Mouse (Mus musculus): ENCODE measurements around the gene Hist3h2a.
A peak's percentile ranks its signal among the peaks of the same experiment; 100 is the strongest.

Hist3h2a gene

DNA sequence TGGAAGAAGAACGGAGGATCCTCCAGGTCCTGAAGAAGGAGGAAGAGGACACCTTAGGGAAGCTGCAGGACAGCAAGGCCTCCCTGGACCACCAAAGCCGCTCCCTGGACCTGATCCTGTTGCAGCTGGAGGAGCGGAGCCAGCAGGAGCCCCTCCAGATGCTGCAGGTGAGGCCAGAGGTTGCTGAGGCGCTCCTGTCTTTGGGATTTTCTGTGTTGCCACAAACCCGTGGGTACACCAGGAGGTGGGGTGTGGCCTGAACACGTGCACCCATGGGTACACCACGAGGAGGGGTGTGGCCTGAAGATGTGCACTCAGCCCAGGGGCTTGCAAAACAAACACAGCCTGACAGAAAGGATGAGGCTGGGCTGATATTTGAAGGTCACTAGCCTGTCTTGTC, 14.1 kb downstream of the Hist3h2a start:
- DNase-seq (ENCODE audit: low spot score in 2 of 2) = no peak

DNA sequence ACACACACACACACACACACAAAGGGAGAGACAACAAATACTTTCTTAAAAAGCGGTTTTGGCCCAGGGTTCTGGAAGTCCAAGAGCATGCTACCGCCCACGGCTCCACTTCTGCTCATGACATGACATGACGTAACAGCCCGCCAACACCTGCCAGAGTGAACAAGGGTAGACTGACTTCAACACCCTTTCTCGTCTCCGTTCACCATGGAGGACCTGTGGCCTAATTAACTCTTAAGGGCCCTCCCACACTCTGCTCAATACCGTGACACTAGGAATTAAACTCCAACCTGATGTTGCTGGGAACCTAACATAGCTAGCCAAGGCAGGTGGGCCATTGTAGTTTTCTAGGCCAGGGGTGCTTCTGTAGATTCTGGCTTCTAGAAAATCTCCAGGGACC, 14.5 kb downstream of the Hist3h2a start:
- no peak for DNase-seq (ENCODE audit: low spot score in 2 of 2)

DNA sequence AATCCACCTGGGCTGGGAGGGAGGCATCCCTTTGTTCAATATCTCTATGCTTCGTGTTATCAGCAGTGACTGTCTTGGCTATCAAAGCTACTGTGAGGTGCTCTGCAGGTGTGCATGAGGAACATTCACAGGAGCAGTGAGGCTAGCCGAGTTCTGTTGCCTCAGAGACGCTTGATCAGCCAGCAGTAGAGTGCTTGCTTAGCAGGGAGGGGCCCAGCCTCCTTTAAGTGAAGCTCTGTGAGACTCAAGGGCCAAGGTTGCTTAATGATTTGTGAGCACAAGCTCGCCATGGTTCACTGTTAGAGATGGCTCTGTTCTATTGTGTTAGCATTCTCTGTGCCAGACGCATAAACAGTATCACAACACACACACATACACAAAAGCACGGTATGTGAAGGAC, 15.2 kb downstream of the Hist3h2a start:
- no peak for DNase-seq (ENCODE audit: low spot score in 2 of 2)

DNA sequence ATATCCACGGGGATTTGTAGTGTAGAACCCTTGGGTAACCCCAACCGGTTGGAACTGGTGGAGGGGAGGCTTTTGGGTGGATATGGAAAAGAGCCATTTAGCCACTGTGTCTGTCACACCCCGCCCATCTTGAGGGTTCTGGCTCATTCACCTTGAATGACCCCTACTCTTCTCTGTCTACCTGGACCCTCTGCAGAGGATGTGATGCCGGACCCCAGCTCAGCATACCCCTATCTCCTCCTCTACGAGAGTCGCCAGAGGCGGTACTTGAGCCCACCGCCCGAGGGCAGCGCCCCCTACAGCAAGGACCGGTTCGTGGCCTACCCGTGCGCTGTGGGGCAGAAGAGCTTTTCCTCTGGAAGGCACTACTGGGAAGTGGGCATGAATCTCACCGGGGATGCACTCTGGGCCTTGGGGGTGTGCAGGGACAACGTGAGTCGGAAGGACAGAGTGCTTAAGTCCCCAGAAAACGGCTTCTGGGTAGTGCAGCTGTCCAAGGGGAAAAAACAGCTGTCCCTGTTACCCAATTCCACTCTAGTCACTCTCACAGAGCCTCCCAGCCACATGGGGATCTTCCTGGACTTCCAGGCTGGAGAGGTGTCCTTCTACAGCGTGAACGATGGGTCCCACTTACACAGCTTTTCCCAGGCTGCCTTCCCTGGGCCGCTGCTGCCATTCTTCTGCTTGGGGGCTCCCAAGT, 16.5 kb downstream of the Hist3h2a start:
- no peak for DNase-seq (ENCODE audit: low spot score in 2 of 2)

DNA sequence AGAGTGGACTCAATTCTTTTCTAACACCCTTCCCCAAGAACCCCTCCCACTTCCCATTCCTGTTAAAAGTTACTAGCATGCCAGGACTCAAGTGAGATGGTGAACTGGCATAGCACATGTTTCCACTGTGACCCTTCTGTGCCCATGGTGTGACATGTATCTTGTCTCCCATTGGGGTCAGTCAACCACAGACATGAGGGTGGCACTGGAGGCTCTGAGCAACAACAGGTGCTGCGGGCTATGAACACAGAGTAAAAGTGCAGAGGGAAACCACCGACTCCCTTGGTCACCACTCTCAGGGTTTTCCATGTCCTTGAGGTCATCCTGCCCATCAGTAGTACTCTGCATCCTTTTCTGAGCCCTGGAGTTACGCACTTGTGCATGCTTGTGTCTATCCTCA, 17.3 kb downstream of the Hist3h2a start:
- no peak for DNase-seq (ENCODE audit: low spot score in 2 of 2)

DNA sequence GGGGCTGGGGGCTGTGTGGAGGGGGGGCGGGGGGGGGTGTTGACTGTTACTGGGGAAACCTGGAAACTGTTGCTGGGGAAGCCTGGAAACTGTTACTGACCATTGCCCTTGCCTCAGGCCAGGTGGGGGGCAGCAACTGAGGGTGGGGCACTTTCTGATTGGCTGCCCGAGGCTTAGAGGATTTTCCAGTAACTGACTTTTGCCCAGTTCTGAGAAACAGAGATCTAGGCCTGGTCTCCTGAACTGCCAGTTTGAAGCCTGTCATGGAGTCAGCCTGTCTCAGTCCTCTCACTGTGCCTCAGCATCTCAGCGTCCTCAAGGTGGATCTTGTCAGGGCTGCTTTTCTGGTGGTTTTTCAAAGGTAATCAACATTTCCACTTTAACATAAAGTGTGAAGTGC, 19.9 kb downstream of the Hist3h2a start:
- no peak for DNase-seq (ENCODE audit: low spot score in 2 of 2)

DNA sequence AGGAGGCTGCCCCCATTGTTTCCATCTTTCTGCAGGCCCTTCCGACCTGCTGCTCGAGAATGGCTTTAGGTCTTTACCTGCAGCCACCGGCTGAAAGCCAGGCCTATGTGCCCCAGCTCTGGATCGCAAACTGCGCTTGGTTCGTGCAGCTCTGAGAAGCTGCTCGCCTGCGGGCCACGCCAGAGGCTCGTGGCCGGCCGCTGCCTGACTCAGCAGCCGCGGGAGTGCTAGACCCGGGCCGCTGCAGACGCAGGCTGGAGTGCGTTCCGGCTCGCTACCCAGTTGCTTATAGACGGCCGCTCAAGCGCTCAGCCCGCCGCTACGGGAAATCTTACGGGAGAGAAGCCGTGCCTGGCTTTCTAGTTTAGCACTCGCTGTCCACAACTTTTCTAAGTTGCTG, 22.7 kb downstream of the Hist3h2a start:
- no peak for DNase-seq (ENCODE audit: low spot score in 2 of 2)

DNA sequence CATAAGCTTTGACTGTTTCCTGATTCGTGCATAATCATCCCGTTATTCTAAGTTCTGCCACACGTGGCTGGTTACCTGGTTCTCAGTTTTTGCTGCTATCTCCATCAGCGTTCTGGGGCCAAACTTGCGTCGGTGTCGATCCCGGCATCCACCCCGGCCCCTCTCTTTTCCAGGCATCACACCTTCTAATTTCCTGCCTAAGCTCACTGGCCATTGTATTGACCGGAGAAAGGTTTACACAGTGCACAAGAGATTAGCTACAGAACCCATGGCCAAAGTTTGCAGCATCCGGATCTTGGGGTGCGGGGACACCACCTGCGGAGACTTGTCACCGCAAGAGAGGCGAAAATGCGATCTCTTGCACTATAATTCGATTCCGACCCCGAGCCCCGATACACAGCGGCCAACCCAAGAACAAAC, 23.1 kb downstream of the Hist3h2a start:
- no peak for DNase-seq (ENCODE audit: low spot score in 2 of 2)

DNA sequence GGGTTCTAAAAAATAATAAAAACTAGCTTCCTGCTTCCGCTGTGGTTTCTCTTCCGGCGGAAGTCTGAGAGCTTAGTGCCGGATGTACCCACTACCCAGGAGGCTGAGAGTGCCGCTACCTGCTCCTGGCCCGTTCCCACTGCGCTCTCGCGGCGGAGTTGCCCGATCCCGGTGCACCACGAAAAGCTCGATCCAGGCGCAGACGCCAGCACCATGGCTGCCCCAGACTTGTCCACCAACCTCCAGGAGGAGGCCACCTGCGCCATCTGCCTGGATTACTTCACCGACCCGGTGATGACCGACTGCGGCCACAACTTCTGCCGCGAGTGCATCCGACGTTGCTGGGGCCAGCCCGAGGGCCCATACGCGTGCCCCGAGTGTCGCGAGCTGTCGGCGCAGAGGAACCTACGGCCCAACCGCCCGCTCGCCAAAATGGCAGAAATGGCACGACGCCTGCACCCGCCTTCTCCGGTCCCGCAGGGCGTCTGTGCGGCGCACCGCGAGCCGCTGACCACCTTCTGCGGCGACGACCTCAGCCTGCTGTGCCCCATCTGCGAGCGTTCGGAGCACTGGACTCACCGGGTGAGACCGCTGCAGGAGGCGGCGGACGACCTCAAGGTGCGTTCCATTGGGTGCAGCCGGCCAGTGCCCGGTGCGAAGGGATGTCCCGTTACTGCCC, 23.7 kb downstream of the Hist3h2a start, which contains the start of gene Trim11:
Trim11 (plus strand) TSS at position 67 of the 679 bp plus-strand sequence.
- peak in 1 of 2 experiments; percentile 51 for DNase-seq (ENCODE audit: low spot score in 2 of 2)

DNA sequence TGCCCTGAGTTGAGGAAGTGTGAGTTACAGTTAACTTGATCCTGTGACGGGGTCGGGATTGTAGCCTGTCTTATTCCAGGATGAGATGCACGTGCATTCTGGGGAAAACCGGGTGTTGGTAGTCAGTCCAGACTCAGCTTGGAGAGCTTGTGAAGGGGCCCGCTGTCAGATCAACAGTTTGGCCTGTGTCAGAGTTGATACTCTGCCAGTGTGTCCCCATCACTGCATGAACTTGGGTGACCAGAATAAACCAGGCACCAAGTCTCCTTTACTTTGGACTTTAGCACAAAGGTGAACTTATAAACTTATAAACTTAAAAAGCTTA, 24.2 kb downstream of the Hist3h2a start:
- no peak for DNase-seq (ENCODE audit: low spot score in 2 of 2)

DNA sequence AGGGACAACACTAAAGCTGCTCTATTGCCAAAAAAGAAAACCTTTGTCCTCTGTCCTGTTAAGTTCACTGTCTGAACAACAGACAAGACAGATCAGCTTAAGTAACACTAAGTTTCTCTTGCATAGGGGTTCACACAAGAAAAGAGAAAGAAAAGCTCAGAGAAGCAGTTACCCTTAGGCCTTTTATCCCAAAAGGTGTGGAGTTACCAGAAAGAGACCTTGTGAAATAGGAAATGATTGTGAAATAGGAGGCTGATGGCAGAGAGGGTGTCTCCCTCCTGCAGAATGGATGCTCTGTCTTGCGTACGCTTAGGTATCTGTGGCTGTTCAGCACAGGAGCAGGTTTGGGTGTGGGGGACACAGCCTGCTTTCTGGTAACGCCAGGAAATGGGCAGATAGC, 24.7 kb downstream of the Hist3h2a start:
- DNase-seq (ENCODE audit: low spot score in 2 of 2) = no peak

DNA sequence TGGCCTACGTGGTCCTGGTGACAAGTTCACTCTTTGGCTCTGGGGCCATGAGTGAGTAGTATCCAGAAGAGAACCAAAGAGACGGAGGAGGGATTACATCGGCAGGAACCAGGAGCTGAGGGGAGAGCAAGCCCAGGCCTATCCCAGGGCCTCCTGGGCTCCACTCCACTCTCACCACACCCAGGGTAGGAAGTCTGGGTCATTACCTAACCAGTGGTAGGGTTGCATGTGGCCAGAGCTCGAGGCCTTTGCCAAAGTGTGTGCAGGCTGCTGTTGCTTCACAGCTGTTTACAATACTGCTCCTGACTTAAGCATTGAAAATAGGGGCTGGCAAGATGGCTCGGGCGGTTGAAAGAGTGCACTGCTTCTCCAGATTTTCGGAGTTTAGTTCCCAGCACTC, 25.2 kb downstream of the Hist3h2a start:
- DNase-seq (ENCODE audit: low spot score in 2 of 2) = no peak

DNA sequence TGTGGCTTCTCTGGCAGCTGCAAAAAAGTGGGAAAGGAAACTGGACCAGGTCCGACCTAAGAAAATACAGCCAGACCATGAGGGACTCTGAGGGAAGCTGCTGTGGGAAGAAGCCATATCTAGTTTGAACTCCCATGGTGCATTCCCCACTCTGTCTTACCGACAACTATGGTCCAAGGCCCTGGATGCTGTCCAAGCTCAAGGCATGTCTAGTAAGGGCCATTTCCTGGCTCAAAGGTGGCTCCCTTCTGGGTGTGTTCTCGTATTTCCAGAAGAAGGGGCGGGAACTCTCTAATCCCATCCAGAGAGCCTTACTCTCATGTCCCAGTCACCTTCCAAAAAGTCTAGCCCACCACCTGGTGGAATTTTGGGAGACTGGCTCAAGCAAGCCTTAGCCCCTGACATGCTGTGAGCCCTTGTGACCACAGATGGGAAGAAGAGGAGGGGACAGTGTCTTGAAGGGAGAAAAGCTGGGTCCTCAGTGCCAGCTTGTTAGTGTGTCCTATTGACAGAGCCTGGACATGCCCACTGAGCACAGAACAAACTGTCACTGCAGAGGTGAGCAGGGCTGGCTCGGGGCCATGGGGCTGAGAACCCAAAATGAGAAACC, 26.0 kb downstream of the Hist3h2a start:
- DNase-seq (ENCODE audit: low spot score in 2 of 2) = no peak

DNA sequence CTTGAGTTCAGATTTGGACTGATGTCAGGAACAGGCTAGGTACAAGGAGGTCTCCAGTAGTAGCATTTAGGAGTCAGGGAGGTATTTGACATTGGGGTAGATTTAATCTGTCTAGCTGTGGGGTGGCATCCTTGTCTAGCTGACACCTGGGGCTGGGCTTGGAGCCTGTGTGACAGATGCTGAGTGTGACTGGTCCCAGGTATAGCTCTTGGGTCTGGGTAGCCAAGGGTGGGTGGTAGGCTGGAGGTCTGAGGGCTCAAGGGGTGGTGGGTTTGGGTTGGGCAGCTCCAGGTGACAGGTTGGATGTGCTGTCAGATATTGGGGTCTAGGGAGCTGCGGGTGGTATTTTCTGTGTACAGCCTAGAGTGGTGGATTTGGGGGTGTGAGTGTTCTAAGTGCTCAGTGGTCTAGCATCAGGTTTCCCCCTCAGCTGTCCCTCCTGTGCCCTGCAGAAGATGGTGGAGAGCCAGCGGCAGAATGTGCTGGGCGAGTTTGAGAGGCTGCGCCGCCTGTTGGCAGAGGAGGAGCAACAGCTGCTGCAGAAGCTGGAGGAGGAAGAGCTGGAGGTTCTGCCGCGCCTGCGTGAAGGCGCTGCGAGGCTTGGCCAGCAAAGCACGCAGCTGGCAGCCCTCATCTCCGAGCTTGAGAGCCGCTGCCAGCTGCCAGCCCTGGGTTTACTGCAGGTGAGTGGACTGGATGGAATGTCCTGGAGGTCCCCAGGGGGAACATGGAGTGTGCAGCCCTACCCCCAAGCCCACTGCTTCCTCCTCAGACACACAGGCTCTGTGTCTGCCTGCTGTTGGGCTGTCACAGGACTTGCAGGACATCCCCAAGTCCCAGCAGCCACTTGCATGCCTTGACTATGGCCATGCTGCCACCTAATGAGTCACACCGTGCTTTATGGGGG, 27.3 kb downstream of the Hist3h2a start:
- peak in 1 of 2 experiments; percentile 65 for DNase-seq (ENCODE audit: low spot score in 2 of 2)

DNA sequence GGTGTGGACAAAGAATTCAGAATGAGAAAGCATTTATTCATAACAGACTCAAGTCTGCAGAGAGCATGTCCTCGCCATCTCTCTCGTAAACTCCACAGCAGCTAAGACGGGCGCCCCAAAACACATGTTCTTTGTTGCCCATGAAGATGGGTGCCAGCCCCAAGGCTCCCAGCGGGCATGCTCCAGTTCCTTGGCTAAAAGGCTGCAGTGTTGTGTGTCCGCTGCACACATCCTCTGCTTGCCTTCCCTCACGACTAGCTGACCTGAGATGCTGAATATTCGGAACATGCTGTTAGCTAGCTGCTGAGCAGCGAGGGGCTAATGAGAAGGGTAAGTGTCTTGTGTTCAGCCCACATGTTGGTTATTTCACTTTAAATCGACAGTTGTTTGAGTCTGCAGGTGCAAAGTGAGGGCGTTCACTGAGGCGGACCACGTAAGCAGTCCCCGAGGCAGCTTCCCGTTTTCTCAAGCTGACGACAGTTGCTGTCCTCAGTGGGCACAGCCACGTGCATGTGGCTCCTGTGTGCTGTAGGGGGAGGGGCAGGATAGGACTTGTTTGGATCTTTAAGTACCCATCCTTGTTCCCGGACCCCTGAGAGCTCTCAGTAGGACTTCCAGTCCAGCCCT, 28.1 kb downstream of the Hist3h2a start:
- DNase-seq (ENCODE audit: low spot score in 2 of 2) = no peak

DNA sequence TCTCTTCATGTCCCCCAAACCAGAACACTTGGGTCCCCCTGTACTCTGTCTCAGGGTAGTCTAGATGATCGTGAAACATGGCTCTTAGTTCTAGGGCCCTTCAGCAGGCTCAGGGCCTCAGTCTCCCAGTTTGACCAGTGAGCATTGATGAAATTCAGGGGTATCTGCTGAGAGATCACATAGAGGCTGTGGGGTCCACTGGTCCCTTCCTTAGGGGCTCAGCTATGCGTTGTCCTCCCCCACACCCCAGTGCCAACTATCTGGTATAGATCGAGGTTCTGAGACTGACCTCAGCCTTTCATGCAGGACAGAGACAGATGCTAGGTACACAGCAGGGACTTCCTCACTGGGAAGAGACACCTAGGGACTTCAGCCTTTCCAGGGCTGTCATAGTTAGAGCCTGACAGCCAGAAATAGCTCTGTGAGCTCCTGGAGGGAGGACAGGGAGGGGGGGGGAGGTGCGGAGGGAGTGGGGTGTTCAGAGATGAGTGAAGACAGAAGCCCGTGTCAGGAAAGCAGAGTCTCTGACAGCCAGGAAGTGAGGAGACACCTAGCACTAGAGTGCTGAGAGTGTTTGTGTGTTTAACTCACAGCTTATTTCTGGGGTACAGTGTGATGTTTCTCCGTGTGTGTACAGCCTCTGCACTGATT, 29.3 kb downstream of the Hist3h2a start:
- no peak for DNase-seq (ENCODE audit: low spot score in 2 of 2)

DNA sequence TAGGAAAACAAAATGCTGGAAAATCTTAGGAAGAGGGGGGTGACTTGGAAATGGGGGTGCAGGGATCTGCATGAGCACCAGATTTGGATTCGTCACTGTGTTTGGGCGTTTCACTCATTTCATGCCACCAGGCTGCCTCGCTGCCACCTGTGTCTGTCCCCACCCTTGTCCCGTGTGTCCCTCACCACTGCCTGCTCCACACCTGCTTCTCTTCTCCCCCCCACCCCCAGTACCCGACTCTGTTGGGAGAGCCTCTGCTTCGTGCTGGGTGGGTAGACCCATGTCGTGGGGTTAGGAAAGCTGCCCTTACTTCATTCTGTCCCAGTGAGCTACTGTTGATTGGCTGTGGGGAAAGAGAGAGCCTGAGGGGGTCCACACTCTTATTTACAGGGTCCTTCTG, 30.2 kb downstream of the Hist3h2a start:
- DNase-seq (ENCODE audit: low spot score in 2 of 2) = no peak

DNA sequence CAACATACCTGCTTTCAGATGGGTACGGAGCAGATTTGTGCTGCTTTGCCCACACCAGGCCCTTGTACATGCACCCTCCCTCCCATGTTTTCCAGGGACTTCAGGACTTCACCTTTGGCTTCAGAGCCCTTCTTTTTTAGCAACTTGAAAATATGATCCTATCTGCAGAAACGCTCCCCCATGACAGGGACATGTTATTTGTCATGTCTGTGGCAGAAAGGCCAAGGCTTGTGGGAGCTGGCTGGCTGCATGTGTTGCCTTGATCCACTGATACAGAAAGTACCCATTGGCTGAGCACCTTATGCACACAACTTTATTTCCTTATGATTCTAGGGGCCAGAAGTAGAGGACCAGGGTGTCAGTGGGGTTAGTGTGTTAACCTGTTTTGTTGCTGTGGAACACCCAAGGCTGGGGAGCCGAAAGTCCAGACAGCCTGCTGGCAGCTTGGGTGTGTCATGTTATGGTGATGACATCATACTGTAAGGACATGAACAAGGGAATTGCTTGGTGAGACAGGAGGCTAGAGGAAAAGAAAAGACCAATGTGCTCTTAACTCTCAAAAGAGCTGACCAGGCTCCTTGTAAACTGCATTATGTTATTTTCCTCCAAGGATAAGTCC, 30.9 kb downstream of the Hist3h2a start:
- DNase-seq (ENCODE audit: low spot score in 2 of 2) = no peak

DNA sequence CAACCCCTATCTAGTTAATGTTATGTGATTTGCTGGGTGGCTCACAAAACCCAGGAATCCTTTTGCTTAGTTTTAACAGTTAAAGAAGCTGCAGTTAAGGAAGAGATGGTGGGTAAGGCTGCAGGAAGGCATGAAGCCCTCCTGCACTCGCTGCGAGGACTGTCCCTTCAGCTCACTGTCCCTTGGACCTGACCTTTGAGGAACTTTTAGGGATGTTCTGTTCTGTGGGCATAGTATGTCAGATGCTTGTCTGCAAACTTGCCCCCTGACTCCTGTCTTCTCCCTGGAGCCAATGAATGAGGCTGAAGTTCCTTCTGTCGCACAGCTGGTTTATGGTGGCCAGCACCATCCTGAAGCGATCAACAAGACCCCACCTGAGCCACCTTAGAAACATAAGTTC, 34.7 kb downstream of the Hist3h2a start:
- DNase-seq (ENCODE audit: low spot score in 2 of 2) = no peak

DNA sequence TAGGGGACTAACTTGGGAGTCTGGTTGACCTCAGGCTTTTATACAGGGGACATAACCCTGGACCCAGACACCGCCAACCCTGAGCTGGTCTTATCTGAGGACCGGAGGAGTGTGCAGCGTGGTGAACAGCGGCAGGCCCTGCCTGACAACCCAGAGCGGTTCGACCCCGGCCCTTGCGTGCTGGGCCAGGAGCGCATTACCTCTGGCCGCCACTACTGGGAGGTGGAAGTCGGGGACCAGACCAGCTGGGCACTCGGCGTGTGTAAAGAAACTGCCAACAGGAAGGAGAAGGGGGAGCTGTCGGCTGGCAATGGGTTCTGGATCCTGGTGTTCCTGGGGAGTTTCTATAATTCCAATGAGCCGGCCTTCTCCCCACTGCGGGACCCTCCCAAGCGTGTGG, 35.7 kb downstream of the Hist3h2a start:
- no peak for DNase-seq (ENCODE audit: low spot score in 2 of 2)

DNA sequence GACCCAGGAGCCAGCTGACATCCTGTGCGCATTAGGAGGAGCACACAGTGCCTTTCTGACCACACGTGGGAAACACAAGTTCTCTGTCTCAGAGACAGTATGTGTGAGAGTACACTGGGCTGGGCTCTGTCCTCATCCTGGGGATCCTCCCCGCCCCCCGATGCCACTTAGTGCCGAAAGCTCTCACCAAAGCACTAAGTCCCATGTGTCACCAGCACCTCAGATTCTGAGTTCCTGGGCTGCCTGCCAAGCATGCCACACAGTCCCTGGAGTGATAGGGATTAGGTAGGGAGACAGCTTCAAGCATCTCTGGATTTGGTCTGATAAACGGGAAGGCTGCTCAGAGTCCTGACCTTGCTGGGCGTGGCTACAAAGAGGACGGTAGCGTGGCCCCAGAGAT, 36.3 kb downstream of the Hist3h2a start:
- DNase-seq (ENCODE audit: low spot score in 2 of 2) = no peak
